Mouse (Mus musculus) G1E (cell line): Measurements from ENCODE around the gene Klk1b4. TPM values are rescaled to one million over a fixed set of nuclear protein-coding genes. Genes with fewer than 3 reads are reported as not detected.
"Not testable (repeated sequence)": the region's sequence is repeated elsewhere in the genome, so short reads cannot be mapped to it uniquely, and the experiment has no call there.

Source experiments
- ATAC-seq: 2 replicates; pipeline ENCODE4 v1.8.0; 2016; ENCODE audit warnings: mild to moderate bottlenecking; ENCODE audit not compliant: insufficient number of reproducible peaks, poor library complexity, low FRiP score, severe bottlenecking; ENCODE audit errors: extremely low read depth
- DNase-seq: peaks from one replicate; pipeline ENCODE4 v3.0.0; 2012; ENCODE audit warnings: low spot score
- H3K27me3 ChIP-seq: 2 replicates; pipeline ENCODE4 v1.6.1; 2012; ENCODE audit warnings: mild to moderate bottlenecking, low read length, inconsistent platforms; ENCODE audit not compliant: insufficient read depth
- H3K36me3 ChIP-seq: replicated peaks from 2 replicates; pipeline ENCODE3; 2012; ENCODE audit warnings: mild to moderate bottlenecking, inconsistent platforms
- H3K4me1 ChIP-seq: 2 replicates; pipeline ENCODE4 v1.6.1; 2012; ENCODE audit warnings: low read depth, low read length, inconsistent platforms, mixed read lengths; ENCODE audit not compliant: insufficient read depth
- H3K4me3 ChIP-seq: 2 replicates; pipeline ENCODE4 v1.5.1; 2012; ENCODE audit warnings: low read depth, mild to moderate bottlenecking, inconsistent platforms, low read length, moderate library complexity, mixed read lengths
- H3K9me3 ChIP-seq: replicated peaks from 2 replicates; pipeline ENCODE4 v1.6.1; 2012; ENCODE audit warnings: inconsistent platforms
- CTCF ChIP-seq: IDR thresholded peaks from 2 replicates; pipeline ENCODE4 v1.5.1; 2012; ENCODE audit warnings: low read depth, low read length, inconsistent platforms, mixed read lengths
- GATA1 ChIP-seq: IDR thresholded peaks from 2 replicates; pipeline ENCODE4 v1.6.1; 2012; ENCODE audit warnings: borderline replicate concordance, low read length, inconsistent platforms, mixed read lengths
- GATA2 ChIP-seq: IDR thresholded peaks from 2 replicates; pipeline ENCODE4 v1.6.1; 2012; ENCODE audit warnings: low read depth, low read length, inconsistent platforms, borderline replicate concordance
- POLR2AphosphoS5 ChIP-seq: IDR thresholded peaks from 2 replicates; pipeline ENCODE4 v1.6.1; 2012; ENCODE audit warnings: low read depth, low read length, inconsistent platforms; ENCODE audit not compliant: insufficient replicate concordance
- TAL1 ChIP-seq: conservative IDR thresholded peaks from 2 replicates; pipeline ENCODE4 v1.6.1; 2012; ENCODE audit warnings: low read depth, low read length, inconsistent platforms, mixed read lengths
- polyA plus RNA-seq: library from polyadenylated mRNA; stranded (reverse); fragments of >175 nt; gene quantifications from 2 replicates; pipeline ENCODE4 v1.2.3, GENCODE M21; 2012
- total RNA-seq, 2 experiments: library from RNA; stranded (forward) in 1 of 2; stranded (reverse) in 1 of 2; fragments of 200-1000 nt in 1 of 2; fragments of >200 nt in 1 of 2; fragmentation: Nextera tagmentation in 1 of 2; gene quantifications; 2 replicates each; pipeline ENCODE4 v1.2.3; 2014 to 2017

Gene Klk1b4
- total RNA-seq (2014; fragmentation: Nextera tagmentation) = not detected in 2 replicates
- not detected in 2 replicates for total RNA-seq (2017)
- not detected in 2 replicates for polyA plus RNA-seq

DNA sequence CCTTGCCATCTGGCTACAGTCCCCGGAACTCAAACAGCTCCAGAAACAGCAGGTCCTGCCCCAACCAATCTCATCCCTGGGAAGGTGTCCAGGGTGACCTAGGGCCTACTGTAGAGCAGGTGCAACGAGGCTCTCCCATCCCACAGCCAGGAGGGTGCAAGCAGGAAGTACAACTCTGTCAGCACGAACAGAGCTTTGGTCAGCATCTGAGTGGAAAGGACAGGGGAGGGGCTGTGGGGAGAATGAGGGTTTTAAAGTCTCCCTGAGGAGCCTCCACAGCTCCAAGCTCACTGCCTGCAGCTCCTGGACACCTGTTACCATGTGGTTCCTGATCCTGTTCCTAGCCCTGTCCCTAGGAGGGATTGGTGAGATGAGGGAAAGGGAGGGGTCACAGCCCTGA, at the start of gene Klk1b4:
Gene Klk1b4, plus strand, starts transcription at position 301 of the 400 bp plus-strand sequence.
- H3K9me3 ChIP-seq, ATAC-seq, H3K36me3 ChIP-seq, DNase-seq, H3K4me1 ChIP-seq, H3K4me3 ChIP-seq, H3K27me3 ChIP-seq: not testable (repeated sequence)

DNA sequence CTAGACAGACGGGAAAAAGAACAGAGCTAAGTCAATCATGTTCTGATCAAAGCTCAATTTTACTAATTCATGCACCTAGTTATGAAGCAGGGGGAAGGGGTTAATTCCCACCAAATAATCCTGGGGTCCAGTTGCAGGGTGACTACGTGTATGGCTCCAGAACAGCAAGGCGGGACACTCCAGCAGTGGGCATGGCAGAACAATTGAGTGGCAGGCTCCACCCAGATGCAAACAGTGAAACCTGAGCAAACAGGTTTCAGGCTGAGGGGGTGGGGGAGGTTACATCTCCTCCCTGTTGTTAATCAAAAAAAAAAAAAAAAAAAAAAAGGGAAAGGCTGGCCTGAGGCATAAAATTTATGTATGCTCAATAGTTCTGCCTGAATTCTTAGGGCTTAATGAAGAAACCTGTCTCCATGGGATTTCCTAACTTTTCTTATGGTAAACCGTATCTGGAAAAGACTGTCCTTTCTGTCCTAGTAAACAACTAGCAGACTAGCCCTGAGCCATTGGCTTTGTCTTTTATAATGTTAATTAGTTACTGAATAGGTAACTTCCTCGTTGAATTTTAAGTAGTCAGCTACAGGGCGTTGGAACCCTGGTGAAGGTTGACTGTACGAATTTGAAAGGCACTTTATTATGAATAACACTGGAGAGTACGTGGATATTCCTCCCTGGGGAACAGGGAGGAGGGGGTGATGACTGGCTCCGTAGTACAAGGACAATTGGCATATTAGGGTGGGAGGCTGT, 27.8 kb upstream of the Klk1b4 start:
- TF ChIP-seq TAL1 (no peak), POLR2AphosphoS5 (no peak), GATA2 (no peak)
- H3K4me3 ChIP-seq = no peak overlapping the region
- H3K9me3 ChIP-seq = no peaks in the 10 kb centered on the region
- no peak for DNase-seq
- 0 out of 2 replicates have a peak, but pooled peaks cover 1% of the 10 kb centered on the region for H3K27me3 ChIP-seq
- no peaks in the 10 kb centered on the region for H3K36me3 ChIP-seq
- no peak for ATAC-seq
- H3K4me1 ChIP-seq = no peaks in the 10 kb centered on the region

DNA sequence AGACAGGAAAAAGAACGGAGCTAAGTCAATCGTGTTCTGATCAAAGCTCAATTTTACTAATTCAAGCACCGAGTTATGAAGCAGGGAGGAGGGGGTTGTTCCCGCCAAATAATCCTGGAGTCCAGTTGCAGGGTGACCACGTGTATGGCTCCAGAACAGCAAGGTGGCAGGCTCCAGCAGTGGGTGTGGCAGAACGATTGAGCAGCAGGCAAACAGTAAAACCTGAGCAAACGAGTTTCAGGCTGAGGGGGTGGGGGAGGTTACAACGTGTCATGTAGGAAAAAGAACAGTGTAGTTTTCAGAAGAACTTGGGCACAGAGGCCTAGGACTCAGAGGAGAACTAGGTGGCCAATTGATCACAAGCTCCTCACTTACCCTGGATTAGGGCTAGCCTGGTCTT, 20.7 kb upstream of the Klk1b4 start:
- H3K9me3 ChIP-seq, H3K36me3 ChIP-seq, H3K4me1 ChIP-seq, ATAC-seq, H3K4me3 ChIP-seq, DNase-seq, H3K27me3 ChIP-seq: not testable (repeated sequence)

DNA sequence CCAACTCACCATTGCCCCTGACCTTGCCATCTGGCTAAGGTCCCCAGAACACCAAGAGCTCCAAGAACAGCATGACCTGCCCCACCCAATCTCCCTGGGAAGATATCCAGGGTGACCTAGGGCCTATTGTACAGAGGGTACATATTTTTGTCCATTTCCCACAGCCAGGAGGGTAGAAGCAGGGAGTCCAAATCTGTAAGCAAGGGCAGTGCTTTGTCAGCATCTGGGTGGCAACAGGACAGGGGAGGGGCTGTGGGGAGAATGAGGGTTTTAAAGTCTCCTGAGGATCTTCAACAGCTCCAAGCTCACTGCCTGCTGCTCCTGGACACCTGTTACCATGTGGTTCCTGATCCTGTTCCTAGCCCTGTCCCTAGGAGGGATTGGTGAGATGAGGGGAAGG, 19.3 kb upstream of the Klk1b4 start, which contains the start of gene Klk1b24:
Gene Klk1b24, plus strand, starts transcription at position 301 of the 400 bp plus-strand sequence.
- H3K4me1 ChIP-seq, DNase-seq, ATAC-seq, H3K27me3 ChIP-seq, H3K4me3 ChIP-seq, H3K36me3 ChIP-seq, H3K9me3 ChIP-seq: not testable (repeated sequence)

DNA sequence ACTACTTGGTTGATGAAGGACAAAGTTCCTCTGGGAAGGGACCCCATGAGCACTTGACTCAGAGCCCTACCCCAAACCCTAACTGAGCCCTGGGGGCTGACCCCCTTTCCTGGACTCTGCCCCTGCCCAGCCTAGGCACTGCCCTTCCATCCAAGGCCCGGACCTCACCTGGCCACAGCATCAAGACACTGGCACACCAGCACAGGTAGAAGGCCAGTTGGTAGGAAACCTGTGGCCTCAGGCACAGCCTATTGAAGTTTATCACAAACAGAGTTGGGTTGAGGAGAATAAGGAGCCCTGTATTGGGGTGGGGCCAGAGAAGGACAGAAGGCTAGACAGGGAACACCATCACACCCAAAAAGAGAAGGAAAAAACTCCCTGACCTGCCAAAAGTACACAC, 13.8 kb upstream of the Klk1b4 start:
- DNase-seq, H3K4me1 ChIP-seq, H3K36me3 ChIP-seq, ATAC-seq, H3K27me3 ChIP-seq, H3K9me3 ChIP-seq, H3K4me3 ChIP-seq: not testable (repeated sequence)

DNA sequence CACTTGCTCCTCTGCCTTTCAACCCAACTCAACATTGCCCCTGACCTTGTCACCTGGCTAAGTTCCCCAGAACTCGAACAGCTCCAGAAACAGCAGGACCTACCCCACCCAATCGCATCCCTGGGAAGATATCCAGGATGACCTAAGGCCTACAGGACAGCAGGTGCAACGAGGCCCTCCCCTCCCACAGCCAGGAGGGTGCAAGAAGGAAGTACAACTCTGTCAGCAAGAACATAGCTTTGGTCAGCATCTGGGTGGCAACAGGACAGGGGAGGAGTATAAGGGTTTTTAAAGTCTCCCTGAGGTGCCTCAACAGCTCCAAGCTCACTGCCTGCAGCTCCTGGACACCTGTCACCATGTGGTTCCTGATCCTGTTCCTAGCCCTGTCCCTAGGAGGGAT, 9.3 kb upstream of the Klk1b4 start, which contains the start of gene Klk1b3:
Gene Klk1b3, plus strand, starts transcription at position 301 of the 400 bp plus-strand sequence.
- Histone ChIP-seq H3K4me1 (no peaks in the 10 kb centered on the region), H3K36me3 (no peaks in the 10 kb centered on the region), H3K9me3 (no peaks in the 10 kb centered on the region), H3K27me3 (peaks cover 10% of the 10 kb centered on the region; the same call in 1 of the 2 replicates), H3K4me3 (no peak within 1 kb of the TSS)
- no peak for DNase-seq
- TF ChIP-seq GATA1 = no peak
- no peak for TF ChIP-seq TAL1
- TF ChIP-seq GATA2 = no peak
- no peak for TF ChIP-seq POLR2AphosphoS5
- TF ChIP-seq CTCF = no peak
- ATAC-seq = no peak

DNA sequence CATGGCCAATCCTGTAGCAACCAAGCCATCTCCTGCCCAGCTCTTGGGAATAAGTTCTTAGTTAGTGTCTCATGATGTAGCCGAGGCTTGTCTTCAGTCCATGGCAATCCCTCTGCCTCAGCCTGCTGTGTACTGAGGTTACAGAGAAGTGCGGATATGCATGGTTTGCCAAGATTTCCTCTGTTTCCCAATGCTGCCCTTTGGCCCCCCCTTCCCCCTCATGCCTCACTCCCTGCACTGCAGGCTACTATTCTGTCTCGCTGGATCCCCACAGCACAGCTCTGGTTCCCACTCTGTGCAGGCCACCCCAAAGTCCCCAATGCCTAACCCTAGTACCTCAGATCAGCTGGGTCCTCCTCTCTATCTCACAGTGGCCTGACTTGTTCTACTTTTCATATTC, 1.1 kb downstream of the Klk1b4 start:
- ATAC-seq (no peak), DNase-seq (no peak)
- Histone ChIP-seq H3K36me3 (no peaks in the 10 kb centered on the region), H3K9me3 (no peaks in the 10 kb centered on the region), H3K27me3 (peaks cover 3% of the 10 kb centered on the region; the same call in 1 of the 2 replicates), H3K4me1 (no peaks in the 10 kb centered on the region), H3K4me3 (no peak overlapping the region)
- TF ChIP-seq GATA1 = no peak
- no peak for TF ChIP-seq POLR2AphosphoS5
- no peak for TF ChIP-seq GATA2
- TF ChIP-seq CTCF = no peak
- TF ChIP-seq TAL1 = no peak
